Mouse (Mus musculus) myocyte (in vitro differentiated cells): ENCODE measurements around the gene Nxt1.
A peak's percentile ranks its signal among the peaks of the same experiment; 100 is the strongest.

Experiments
- CEBPB ChIP-seq: IDR thresholded peaks from 2 replicates; pipeline ENCODE4 v1.6.1; 2011; ENCODE audit warnings: mild to moderate bottlenecking, moderate library complexity; ENCODE audit not compliant: poor library complexity, insufficient read depth, severe bottlenecking
- E2F4 ChIP-seq: IDR thresholded peaks from one replicate; pipeline ENCODE4 v1.6.1; 2011; ENCODE audit warnings: mild to moderate bottlenecking, control low read depth, moderate library complexity; ENCODE audit not compliant: insufficient read depth
- MAX ChIP-seq: IDR thresholded peaks from one replicate; pipeline ENCODE4 v1.6.1; 2011; ENCODE audit warnings: low read depth, mild to moderate bottlenecking, control low read depth
- MYOD1 ChIP-seq, 3 experiments: IDR thresholded peaks; one replicate each; pipeline ENCODE4 v1.6.1; 2011; ENCODE audit warnings: control low read depth in 2 of 3, low read depth in 2 of 3, mild to moderate bottlenecking in 2 of 3, moderate library complexity in 1 of 3; ENCODE audit not compliant: insufficient read length in 2 of 3, control insufficient read depth in 1 of 3
- MYOG ChIP-seq, 3 experiments: IDR thresholded peaks; one replicate each; pipeline ENCODE4 v1.6.1; 2011; ENCODE audit warnings: control low read depth in 2 of 3, low read depth in 2 of 3, mild to moderate bottlenecking in 2 of 3; ENCODE audit not compliant: insufficient read length in 2 of 3, control insufficient read depth in 1 of 3, insufficient read depth in 1 of 3
- POLR2A ChIP-seq: IDR thresholded peaks from one replicate; pipeline ENCODE4 v1.6.1; 2011; ENCODE audit warnings: low read depth, mild to moderate bottlenecking, control low read depth, moderate library complexity; ENCODE audit not compliant: insufficient read length
- POLR2AphosphoS2 ChIP-seq: IDR thresholded peaks from one replicate; pipeline ENCODE4 v1.6.1; 2011; ENCODE audit warnings: low read depth, control low read depth; ENCODE audit not compliant: insufficient read length
- REST ChIP-seq: IDR thresholded peaks from one replicate; pipeline ENCODE4 v1.6.1; 2011; ENCODE audit warnings: mild to moderate bottlenecking, control low read depth, moderate library complexity; ENCODE audit not compliant: insufficient read depth, insufficient read length
- SRF ChIP-seq: IDR thresholded peaks from one replicate; pipeline ENCODE4 v1.6.1; 2011; ENCODE audit warnings: low read depth; ENCODE audit not compliant: control insufficient read depth, insufficient read length
- TCF12 ChIP-seq: IDR thresholded peaks from one replicate; pipeline ENCODE4 v1.6.1; 2011; ENCODE audit warnings: mild to moderate bottlenecking, control low read depth; ENCODE audit not compliant: poor library complexity, insufficient read depth, severe bottlenecking
- TCF3 ChIP-seq: IDR thresholded peaks from one replicate; pipeline ENCODE4 v1.6.1; 2011; ENCODE audit warnings: low read depth, control low read depth; ENCODE audit not compliant: insufficient read length
- USF1 ChIP-seq: IDR thresholded peaks from one replicate; pipeline ENCODE4 v1.6.1; 2011; ENCODE audit warnings: low read depth, mild to moderate bottlenecking, control low read depth, moderate library complexity

GRCm38 (mm10) chr2:148717072-148717471 is 44.7 kb downstream of the Nxt1 start:
- no peak for TF ChIP-seq POLR2A
- no peak for TF ChIP-seq MAX
- no peak for TF ChIP-seq CEBPB
- TF ChIP-seq REST = no peak
- TF ChIP-seq MYOG (IDR thresholded peaks at IDR 0.05; ENCODE audit: control insufficient read depth in 1 of 3, insufficient read depth in 1 of 3, insufficient read length in 2 of 3, low read depth in 2 of 3) = peak in 2 of 3 experiments; percentile 23 to 31
- TF ChIP-seq TCF12 = no peak
- TF ChIP-seq SRF = no peak
- TF ChIP-seq POLR2AphosphoS2 = no peak
- no peak for TF ChIP-seq USF1
- TF ChIP-seq TCF3 = no peak
- no peak for TF ChIP-seq E2F4
- peak in 1 of 3 experiments; percentile 35 for TF ChIP-seq MYOD1 (IDR thresholded peaks at IDR 0.05; ENCODE audit: control insufficient read depth in 1 of 3, insufficient read length in 2 of 3, low read depth in 2 of 3)
